Mouse (Mus musculus): ENCODE data around the gene Bicdl1. TPM values are rescaled to one million over a fixed set of nuclear protein-coding genes. Genes with fewer than 3 reads are reported as not detected.

Gene Bicdl1
- polyA plus RNA-seq, 1 experiment, result 2.4 TPM

- Histone ChIP-seq H3K27me3 (ENCODE audit: control insufficient read depth, insufficient read depth, insufficient read length) (no peaks in the 10 kb centered on the region), H3K36me3 (ENCODE audit: control insufficient read depth, insufficient read depth) (no peaks in the 10 kb centered on the region), H3K4me3 (ENCODE audit: insufficient read depth, poor library complexity, severe bottlenecking) (no peak overlapping the region), H3K79me3 (ENCODE audit: low read depth) (no peaks in the 10 kb centered on the region), H3ac (ENCODE audit: control insufficient read depth, insufficient read length, low read depth) (no peak overlapping the region), H3K79me2 (ENCODE audit: control insufficient read depth, insufficient read depth) (no peaks in the 10 kb centered on the region)
- TF ChIP-seq CEBPB (IDR thresholded peaks at IDR 0.05; ENCODE audit: low read depth), result no peak
- TF ChIP-seq MYOD1 (IDR thresholded peaks at IDR 0.05; ENCODE audit: control insufficient read depth, insufficient read length, low read depth), result no peak
- no peak for TF ChIP-seq FOSL1 (IDR thresholded peaks at IDR 0.05; ENCODE audit: insufficient read depth, low read length, poor library complexity, severe bottlenecking)
- TF ChIP-seq USF1 (IDR thresholded peaks at IDR 0.05; ENCODE audit: low read depth), result no peak
- no peak for TF ChIP-seq CTCF (IDR thresholded peaks at IDR 0.05; ENCODE audit: control insufficient read depth, insufficient read depth, insufficient read length)
- no peak for TF ChIP-seq MAX (IDR thresholded peaks at IDR 0.05)
- TF ChIP-seq MYOG (IDR thresholded peaks at IDR 0.05; ENCODE audit: control insufficient read depth, extremely low read depth, insufficient read length), result no peak
Measured at GRCm38 (mm10) chr5:115738032-115738431, 6.6 kb upstream of the Bicdl1 start.

GRCm38 (mm10) chr5:115734570-115734969 is 3.1 kb upstream of the Bicdl1 start:
- Histone ChIP-seq H3K27me3 (ENCODE audit: control insufficient read depth, insufficient read depth, insufficient read length) (peaks cover 19% of the 10 kb centered on the region), H3ac (ENCODE audit: control insufficient read depth, insufficient read length, low read depth) (no peak overlapping the region), H3K36me3 (ENCODE audit: control insufficient read depth, insufficient read depth) (no peaks in the 10 kb centered on the region), H3K79me2 (ENCODE audit: control insufficient read depth, insufficient read depth) (no peaks in the 10 kb centered on the region), H3K4me3 (ENCODE audit: insufficient read depth, poor library complexity, severe bottlenecking) (no peak overlapping the region), H3K79me3 (ENCODE audit: low read depth) (no peaks in the 10 kb centered on the region)
- TF ChIP-seq CEBPB (IDR thresholded peaks at IDR 0.05; ENCODE audit: low read depth), result no peak
- TF ChIP-seq FOSL1 (IDR thresholded peaks at IDR 0.05; ENCODE audit: insufficient read depth, low read length, poor library complexity, severe bottlenecking), result no peak
- TF ChIP-seq USF1 (IDR thresholded peaks at IDR 0.05; ENCODE audit: low read depth), result no peak
- no peak for TF ChIP-seq CTCF (IDR thresholded peaks at IDR 0.05; ENCODE audit: control insufficient read depth, insufficient read depth, insufficient read length)
- TF ChIP-seq MYOG (IDR thresholded peaks at IDR 0.05; ENCODE audit: control insufficient read depth, extremely low read depth, insufficient read length), result no peak
- TF ChIP-seq MYOD1 (IDR thresholded peaks at IDR 0.05; ENCODE audit: control insufficient read depth, insufficient read length, low read depth), result no peak
- TF ChIP-seq MAX (IDR thresholded peaks at IDR 0.05), result no peak

GRCm38 (mm10) chr5:115732849-115733216 is 1.4 kb upstream of the Bicdl1 start:
- Histone ChIP-seq H3K79me2 (ENCODE audit: control insufficient read depth, insufficient read depth) (no peaks in the 10 kb centered on the region), H3K4me3 (ENCODE audit: insufficient read depth, poor library complexity, severe bottlenecking) (no peak overlapping the region), H3K79me3 (ENCODE audit: low read depth) (no peaks in the 10 kb centered on the region), H3ac (ENCODE audit: control insufficient read depth, insufficient read length, low read depth) (no peak overlapping the region), H3K36me3 (ENCODE audit: control insufficient read depth, insufficient read depth) (no peaks in the 10 kb centered on the region), H3K27me3 (ENCODE audit: control insufficient read depth, insufficient read depth, insufficient read length) (peaks cover 24% of the 10 kb centered on the region)
- TF ChIP-seq CTCF (IDR thresholded peaks at IDR 0.05; ENCODE audit: control insufficient read depth, insufficient read depth, insufficient read length), result no peak
- TF ChIP-seq USF1 (IDR thresholded peaks at IDR 0.05; ENCODE audit: low read depth), result no peak

GRCm38 (mm10) chr5:115732176-115732848 is 891 bp upstream of the Bicdl1 start:
- H3K4me3 ChIP-seq (ENCODE audit: insufficient read depth, poor library complexity, severe bottlenecking), result no peak overlapping the region
- H3K79me2 ChIP-seq (ENCODE audit: control insufficient read depth, insufficient read depth), result no peaks in the 10 kb centered on the region
- no peaks in the 10 kb centered on the region for H3K36me3 ChIP-seq (ENCODE audit: control insufficient read depth, insufficient read depth)
- peaks cover 24% of the 10 kb centered on the region for H3K27me3 ChIP-seq (ENCODE audit: control insufficient read depth, insufficient read depth, insufficient read length)
- H3ac ChIP-seq (ENCODE audit: control insufficient read depth, insufficient read length, low read depth), result no peak overlapping the region
- TF ChIP-seq USF1 (IDR thresholded peaks at IDR 0.05; ENCODE audit: low read depth) (no peak), FOSL1 (IDR thresholded peaks at IDR 0.05; ENCODE audit: insufficient read depth, low read length, poor library complexity, severe bottlenecking) (no peak), CEBPB (IDR thresholded peaks at IDR 0.05; ENCODE audit: low read depth) (no peak), CTCF (IDR thresholded peaks at IDR 0.05; ENCODE audit: control insufficient read depth, insufficient read depth, insufficient read length) (no peak), MYOD1 (IDR thresholded peaks at IDR 0.05; ENCODE audit: control insufficient read depth, insufficient read length, low read depth) (no peak), MYOG (IDR thresholded peaks at IDR 0.05; ENCODE audit: control insufficient read depth, extremely low read depth, insufficient read length) (no peak), MAX (IDR thresholded peaks at IDR 0.05) (no peak)
- H3K79me3 ChIP-seq (ENCODE audit: low read depth), result no peaks in the 10 kb centered on the region

GRCm38 (mm10) chr5:115731732-115732175 is 333 bp upstream of the Bicdl1 start:
- Histone ChIP-seq H3K36me3 (ENCODE audit: control insufficient read depth, insufficient read depth) (no peaks in the 10 kb centered on the region), H3ac (ENCODE audit: control insufficient read depth, insufficient read length, low read depth) (no peak overlapping the region), H3K79me2 (ENCODE audit: control insufficient read depth, insufficient read depth) (no peaks in the 10 kb centered on the region), H3K79me3 (ENCODE audit: low read depth) (no peaks in the 10 kb centered on the region), H3K27me3 (ENCODE audit: control insufficient read depth, insufficient read depth, insufficient read length) (peaks cover 24% of the 10 kb centered on the region), H3K4me3 (ENCODE audit: insufficient read depth, poor library complexity, severe bottlenecking) (no peak overlapping the region)
- no peak for TF ChIP-seq CTCF (IDR thresholded peaks at IDR 0.05; ENCODE audit: control insufficient read depth, insufficient read depth, insufficient read length)
- TF ChIP-seq USF1 (IDR thresholded peaks at IDR 0.05; ENCODE audit: low read depth), result no peak
- TF ChIP-seq MAX (IDR thresholded peaks at IDR 0.05), result no peak
- no peak for TF ChIP-seq MYOD1 (IDR thresholded peaks at IDR 0.05; ENCODE audit: control insufficient read depth, insufficient read length, low read depth)
- no peak for TF ChIP-seq CEBPB (IDR thresholded peaks at IDR 0.05; ENCODE audit: low read depth)
- TF ChIP-seq MYOG (IDR thresholded peaks at IDR 0.05; ENCODE audit: control insufficient read depth, extremely low read depth, insufficient read length), result no peak
- TF ChIP-seq FOSL1 (IDR thresholded peaks at IDR 0.05; ENCODE audit: insufficient read depth, low read length, poor library complexity, severe bottlenecking), result no peak

GRCm38 (mm10) chr5:115730314-115730713 is 1.1 kb downstream of the Bicdl1 start:
- Histone ChIP-seq H3K79me3 (ENCODE audit: low read depth) (no peaks in the 10 kb centered on the region), H3K4me3 (ENCODE audit: insufficient read depth, poor library complexity, severe bottlenecking) (no peak overlapping the region), H3ac (ENCODE audit: control insufficient read depth, insufficient read length, low read depth) (no peak overlapping the region), H3K79me2 (ENCODE audit: control insufficient read depth, insufficient read depth) (no peaks in the 10 kb centered on the region), H3K36me3 (ENCODE audit: control insufficient read depth, insufficient read depth) (no peaks in the 10 kb centered on the region), H3K27me3 (ENCODE audit: control insufficient read depth, insufficient read depth, insufficient read length) (peaks cover 27% of the 10 kb centered on the region)
- TF ChIP-seq USF1 (IDR thresholded peaks at IDR 0.05; ENCODE audit: low read depth), result no peak
- no peak for TF ChIP-seq MAX (IDR thresholded peaks at IDR 0.05)
- TF ChIP-seq CEBPB (IDR thresholded peaks at IDR 0.05; ENCODE audit: low read depth), result no peak
- no peak for TF ChIP-seq CTCF (IDR thresholded peaks at IDR 0.05; ENCODE audit: control insufficient read depth, insufficient read depth, insufficient read length)
- TF ChIP-seq MYOD1 (IDR thresholded peaks at IDR 0.05; ENCODE audit: control insufficient read depth, insufficient read length, low read depth), result no peak
